Mouse (Mus musculus) R1 (cell line): ENCODE results near the gene Gm20388.
"Not testable (repeated sequence)": the region's sequence is repeated elsewhere in the genome, so short reads cannot be mapped to it uniquely, and the experiment has no call there.

Experiments used
- DNase-seq: peaks from one replicate; pipeline ENCODE4 v3.0.0-alpha.2; 2018; ENCODE audit warnings: low read depth, low spot score

The Gm20388 gene

DNA sequence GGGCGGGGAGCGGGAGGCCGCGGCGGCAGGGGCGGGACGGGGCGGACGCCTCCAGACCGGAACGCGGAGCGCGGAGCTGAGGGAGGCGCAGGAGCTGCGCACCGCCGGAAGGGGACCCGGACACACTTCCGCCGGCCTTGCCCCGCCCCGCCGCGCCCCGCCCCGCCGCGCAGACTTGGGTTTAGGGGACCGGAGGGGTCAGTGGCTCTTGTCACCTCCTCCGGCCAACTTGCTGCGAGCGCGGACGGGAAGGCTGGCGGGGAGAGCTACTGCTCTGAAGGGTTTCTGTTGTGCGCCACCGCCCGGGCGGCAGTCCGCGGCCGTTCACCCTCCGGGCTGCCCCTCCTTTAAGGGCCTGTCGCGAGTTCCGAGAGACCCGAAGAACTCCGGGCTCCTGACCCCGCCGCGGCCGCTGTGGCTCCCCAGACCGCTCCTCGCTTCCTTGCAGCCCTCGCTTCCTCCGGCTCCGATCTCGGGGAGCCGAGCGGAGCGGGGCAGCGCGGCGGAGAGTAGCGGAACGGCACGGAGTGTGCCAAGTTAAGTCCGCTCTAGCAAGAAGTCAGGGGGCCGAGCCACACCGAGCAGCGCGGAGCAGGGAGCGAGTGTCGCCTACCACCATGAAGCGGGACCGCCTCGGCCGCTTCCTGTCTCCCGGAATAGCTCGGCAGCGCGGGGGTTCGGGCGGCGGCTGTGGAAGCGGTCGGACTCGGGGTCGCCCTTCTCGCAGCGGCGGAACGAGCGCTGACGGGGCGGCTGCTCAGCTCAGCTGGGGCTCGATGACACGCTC, 3343.7 kb downstream of the Gm20388 start, which contains the start of the genes Zfp276 and Vps9d1:
TSS of gene Zfp276 (plus strand) at position 97 of the 787 bp plus-strand sequence.
TSS of gene Vps9d1 (minus strand) at position 250 of the 787 bp plus-strand sequence.
- DNase-seq, result peak; percentile 81

DNA sequence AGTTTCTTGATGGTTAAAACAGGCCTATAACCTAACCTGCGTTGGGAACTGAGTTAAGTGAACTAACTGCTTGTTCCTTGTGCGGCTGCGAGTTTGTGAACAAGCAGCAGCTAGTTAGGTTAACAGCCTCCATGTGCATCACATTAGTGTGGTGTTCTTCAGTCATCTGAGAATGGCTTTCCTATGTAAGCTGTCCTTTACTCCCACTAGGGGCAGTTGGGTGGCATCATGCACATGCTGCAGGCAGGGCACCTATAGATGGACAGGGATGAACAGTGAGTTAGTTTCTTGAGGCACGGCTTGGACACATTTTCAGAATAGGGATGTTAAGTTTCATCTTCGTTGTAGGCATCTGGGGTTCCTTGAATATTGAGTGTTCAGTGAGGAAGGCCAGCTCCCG, 3344.5 kb downstream of the Gm20388 start:
- no peak for DNase-seq

DNA sequence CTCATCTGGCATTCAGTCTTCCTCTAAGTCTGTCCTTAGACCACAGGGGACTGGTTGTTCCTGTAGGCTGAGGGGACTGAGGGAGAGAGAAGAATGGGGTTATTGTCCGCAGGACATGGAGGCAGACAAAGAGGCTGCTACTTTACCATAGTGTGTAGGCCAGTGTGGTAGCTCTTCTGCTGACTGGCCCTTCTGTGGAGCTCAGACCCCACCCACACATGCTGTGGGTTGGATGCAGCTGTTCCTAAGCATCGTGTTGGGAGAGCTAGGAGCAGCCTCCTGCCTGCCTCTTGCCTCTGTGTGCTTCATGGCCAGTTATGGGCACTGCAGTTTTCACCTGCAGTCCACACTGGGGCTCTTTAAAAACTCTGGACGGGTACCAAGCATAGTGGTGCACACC, 3346.5 kb downstream of the Gm20388 start:
- DNase-seq, result no peak

DNA sequence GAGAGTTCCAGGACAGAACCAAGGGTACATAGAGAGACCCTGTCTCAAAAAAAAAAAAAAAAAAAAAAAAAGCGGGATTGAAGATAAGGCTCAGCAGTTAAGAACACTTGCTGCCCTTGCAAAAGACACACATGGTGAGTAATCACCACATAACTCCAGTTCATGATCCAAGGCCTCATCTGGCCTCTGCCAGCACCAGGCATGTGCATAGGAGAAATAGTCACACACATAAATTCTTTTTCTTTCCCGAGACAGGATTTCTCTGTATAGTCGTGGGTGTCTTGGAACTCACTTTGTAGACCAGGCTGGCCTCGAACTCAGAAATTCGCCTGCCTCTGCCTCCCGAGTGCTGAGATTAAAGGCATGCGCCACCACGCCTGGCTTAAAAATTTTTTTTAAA, 3347.0 kb downstream of the Gm20388 start:
- DNase-seq, result not testable (repeated sequence)

DNA sequence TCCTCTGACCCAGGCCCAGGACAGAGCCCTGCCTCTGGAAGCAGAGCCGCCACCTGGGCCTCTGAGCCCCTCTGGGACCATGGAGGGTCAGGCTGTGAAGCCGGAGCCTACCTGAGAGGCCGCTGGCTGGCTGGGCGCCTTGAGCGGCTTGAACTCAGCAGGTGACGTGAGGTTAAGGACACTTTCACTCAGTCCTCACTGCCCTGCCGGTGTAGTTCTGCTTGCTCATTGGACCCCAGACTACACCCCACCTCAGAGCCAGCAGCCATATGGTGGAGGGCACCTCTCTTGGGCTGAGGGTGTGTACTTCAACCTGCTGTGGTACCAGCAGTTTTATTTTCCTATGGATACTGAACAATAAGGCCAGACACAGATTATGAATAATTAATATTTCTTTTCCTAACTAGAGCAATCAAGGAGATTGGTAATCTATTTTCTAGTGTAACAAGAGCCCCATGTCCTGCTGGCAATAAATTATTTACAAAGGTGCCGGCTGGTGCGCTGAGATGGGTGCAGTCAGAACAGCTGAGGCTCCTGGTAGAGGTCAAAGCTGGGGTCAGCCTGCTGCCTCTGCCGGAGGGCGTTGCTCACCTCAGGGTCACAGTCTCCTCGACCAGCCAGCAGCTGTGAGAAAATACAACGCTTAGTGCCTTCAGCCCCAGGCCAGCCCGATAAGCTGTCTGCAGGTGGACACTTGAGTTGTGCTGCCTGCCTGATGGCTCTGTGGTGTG, 3357.4 kb downstream of the Gm20388 start:
- no peak for DNase-seq

DNA sequence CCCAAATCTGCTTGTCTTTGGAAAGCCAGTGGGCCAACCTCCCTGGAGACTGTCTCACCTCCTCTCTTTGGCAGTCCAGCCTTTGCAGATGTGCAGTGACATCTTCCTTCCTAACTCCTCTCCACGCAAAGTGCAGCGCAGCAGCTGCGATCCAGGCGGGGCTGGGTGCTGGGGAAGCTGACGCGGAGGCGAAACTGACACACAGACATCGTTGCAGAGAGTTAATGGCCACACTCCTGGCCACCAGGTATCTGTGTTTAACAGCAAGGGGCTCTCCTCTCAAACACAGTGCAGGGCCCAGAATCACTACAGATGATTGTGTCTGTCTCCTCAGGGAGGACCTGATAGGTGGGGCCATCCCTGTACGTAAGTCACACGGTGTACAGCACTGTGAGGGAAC, 3360.5 kb downstream of the Gm20388 start:
- DNase-seq, result no peak

DNA sequence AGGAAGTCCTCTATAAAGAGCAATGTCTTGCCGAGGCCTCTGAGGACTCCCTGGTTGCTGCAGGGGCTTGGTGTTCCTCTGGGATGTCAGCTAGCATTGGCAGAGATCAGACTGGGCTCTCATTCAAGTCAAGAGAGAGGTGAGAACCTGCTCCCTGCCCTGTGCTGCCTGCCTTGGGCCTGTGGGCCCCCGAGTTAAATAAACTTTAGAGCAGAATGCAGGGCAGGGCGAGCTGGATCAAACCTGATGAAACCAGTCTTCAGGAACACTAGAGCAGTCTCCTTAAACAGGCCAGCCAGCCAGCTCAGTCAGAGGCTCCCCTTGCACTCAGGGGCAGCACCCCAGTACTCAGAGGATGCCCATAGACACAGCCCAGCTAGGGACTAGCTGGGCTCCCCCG, 3361.3 kb downstream of the Gm20388 start:
- DNase-seq, result peak; percentile 47

DNA sequence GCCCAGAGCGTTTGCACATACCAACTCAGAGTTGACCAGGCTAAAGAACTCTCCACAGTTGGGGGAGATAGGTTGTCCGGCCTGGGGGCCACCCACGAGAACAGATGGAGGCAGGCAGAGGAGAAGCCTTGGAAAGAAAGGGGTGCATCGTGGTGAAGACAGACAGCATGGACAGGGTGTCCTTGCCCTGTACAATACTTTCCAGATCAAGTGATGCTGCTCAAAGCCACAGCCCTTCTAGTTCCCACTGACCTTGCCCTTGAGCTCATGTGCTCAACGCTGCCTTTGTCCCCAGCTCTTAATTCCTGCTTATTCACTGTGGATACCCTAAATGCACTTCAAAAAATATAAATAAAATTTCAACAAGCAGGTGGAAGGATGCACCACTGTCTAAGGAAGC, 3363.8 kb downstream of the Gm20388 start:
- no peak for DNase-seq

DNA sequence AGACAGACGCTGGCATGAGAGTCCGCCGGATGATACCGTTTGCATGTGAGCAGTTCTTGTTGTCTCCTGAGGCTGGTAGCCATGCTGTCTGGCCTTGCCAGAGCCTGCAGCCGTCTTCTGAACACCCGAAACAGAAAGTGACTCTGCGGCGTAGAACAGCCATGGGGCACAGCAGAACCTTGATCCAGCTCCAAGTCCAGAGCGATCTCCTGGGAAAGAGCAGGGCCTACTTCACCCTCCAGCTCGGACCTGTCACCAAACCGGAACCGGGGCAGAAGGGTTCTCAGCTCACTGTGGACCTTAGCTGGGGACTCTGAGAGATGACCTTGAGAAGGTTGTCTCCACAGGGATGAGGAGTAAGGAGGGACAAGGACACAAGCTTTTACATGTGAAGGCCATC, 3364.5 kb downstream of the Gm20388 start:
- DNase-seq, result no peak

DNA sequence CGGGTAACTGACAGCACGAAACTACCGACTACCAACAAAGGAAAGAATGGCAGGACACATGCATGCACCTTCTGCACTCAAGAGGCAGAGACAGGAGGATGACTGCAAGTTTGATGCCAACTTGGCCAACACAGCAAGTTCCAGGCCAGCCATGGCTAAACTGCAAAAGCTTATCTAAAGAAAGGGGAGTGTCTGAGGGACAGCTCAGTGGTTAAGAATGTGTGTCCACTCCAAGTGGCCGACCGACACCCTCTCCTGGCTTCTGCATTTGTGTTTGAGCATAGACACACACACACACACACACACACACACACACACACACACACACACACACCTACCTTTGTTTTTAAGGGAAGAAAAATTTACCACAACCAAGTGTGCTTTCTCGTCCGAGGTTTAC, 3367.8 kb downstream of the Gm20388 start:
- DNase-seq, result no peak

DNA sequence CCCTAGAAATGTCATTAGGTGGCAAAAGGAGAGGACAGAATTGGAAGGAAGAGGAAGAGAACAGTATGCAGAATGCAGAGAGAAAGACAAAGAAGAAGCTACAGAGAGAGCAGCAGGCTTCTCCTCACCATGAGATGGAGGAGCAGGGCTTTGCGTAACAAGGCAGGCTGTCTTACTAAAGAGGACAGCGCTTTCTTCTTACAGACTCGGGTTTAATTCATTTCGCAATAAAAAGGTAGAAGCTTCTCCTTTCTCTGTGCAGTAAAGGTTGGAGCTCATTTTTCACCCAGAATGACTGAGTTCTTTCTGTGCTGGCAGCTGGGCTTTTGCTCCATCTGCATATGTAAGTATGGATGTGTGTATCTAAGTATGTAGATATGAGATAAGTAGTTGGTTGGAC, 3369.2 kb downstream of the Gm20388 start:
- no peak for DNase-seq

DNA sequence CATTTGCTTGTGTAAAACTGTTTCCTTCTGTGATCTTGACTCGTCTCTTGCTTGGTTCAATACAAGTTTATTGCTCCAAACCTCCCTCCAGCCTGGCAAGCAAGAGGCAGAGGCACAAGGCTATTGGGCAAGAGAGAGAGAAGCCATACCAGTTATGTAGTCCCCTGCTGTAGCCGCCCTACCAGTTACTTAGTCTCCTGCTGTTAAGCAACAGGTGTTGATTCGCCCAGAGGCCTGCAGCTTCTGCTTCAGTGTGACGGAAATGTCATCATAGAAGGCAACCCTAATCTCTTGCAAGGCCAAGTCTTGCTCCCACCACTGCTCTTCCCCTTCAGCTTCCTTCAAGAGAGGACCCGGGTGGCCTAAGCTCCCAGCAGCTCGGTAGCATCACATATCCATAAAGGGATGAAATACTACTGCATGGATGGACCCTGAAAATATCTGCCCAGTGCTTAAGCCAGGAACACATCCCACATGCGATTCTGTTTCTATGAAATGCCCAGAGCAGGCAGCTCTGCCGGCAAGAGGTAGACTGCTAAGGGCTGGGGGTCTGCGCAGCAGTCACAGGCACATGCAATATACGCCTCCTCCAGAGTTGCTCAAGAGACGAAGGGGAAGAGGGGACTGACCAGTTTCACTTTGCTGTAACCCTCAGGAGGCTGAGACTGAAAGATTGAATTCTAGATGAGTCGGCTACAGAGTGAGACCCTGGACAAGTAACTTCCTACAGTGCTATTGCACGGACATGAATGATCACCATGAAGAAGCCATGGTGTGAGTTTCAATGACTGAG, 3369.9 kb downstream of the Gm20388 start:
- no peak for DNase-seq

DNA sequence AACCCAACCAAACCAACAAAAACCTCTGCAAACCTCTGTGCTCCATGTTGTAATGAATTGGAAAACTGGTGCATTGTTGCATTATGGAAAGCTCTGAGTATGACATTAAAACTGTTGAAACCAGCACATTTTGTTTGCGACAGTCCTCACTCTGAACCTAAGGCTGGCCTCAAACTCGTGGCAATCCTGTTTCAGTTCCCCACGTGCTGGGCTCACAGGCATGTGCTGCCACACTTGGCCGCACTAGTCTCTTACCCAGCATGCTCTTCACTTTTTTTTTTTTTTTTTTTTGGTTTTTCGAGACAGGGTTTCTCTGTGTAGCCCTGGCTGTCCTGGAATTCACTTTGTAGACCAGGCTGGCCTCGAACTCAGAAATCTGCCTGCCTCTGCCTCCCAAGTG, 3372.4 kb downstream of the Gm20388 start:
- not testable (repeated sequence) for DNase-seq

DNA sequence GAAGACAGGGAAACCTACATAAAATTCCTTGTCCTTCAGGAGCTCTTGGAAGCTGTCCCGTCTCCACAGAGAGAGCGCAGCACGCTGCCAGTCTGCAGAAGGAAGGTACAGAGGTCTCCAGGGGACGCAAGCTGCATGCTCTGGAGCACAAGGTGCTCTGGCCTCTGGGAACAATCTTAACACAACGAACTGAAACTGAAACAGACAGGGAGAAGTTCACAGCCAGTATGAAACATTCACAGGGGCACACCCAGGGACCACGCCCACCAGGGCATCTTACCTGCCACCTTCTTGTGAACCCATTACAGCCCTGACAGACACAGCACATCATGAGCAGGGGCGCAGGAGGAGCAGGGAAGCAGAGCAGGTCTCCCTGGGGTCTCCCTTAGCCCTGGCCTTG, 3373.3 kb downstream of the Gm20388 start:
- DNase-seq, result no peak

DNA sequence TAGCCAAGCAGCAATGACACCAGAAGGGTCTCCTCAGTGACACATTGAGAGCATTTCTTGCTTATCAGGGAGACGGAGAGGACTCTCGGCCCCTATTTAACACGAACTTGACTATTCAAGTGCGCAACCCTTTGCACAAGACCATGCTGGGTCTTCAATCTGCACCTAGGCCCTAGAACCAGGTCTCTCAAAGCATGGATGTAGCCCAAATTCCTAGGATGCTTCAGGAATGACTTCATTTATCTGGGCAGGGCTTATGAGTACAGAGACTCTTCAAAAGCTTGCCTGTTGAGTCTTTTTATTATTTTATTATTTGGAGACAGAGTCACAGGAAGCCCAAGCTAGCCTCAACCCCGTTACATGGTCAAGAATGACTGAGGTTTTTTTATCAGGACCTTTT, 3373.9 kb downstream of the Gm20388 start:
- peak; percentile 46 for DNase-seq

DNA sequence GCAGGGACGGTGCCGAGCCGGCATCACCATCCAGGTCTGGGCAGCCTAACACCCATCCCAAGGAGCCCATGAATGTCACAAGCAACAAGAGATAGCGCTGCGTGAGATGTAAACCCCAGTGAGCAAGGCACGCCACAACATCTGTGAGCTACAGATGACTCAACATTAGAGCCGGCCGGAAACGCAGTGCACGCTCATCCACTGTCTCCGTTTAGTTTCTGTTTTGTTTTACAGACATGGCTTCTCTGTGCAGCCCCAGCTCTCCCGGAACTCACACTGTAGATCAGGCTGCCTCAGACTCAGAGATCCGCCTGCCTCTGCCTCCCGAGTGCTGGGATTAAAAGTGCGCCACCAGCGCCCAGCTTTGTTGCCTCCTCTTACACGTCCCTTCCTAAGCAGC, 3376.7 kb downstream of the Gm20388 start:
- no peak for DNase-seq

DNA sequence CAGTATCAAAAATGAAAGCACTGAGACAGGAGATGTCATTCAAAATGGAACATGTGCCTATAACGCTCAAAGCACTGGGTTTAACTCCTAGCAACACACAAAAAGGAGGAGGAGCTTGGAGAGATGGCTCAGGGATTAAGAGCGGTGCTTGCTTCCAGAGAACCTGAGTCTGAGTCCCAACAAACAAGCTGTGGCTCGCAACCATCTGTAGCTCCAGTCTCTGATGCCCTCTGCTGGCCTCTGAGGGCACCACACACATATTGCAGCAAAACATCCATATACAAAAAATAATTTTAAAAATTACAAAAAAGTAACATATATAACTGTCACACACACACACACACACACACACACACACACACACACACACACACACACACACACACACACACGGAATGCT, 3379.5 kb downstream of the Gm20388 start:
- DNase-seq, result peak; percentile 69

DNA sequence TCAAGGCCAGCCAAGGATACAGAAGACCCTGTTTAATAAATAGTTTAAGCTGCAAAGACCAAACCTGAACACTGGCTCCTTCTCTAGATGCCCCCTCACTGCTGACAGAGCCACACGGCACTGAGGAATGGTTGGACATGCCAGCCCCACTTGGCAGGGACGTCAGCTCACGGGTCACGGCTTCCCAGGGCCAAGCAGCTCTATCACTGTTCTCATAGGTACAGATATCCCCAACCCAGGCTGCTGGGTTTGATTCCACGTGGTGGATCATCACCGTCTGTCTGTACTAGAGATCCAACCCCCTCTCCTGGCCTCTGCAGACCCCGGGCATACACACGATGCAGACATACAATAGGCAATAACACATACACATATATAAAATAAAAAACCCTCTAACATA, 3380.0 kb downstream of the Gm20388 start:
- DNase-seq, result no peak

DNA sequence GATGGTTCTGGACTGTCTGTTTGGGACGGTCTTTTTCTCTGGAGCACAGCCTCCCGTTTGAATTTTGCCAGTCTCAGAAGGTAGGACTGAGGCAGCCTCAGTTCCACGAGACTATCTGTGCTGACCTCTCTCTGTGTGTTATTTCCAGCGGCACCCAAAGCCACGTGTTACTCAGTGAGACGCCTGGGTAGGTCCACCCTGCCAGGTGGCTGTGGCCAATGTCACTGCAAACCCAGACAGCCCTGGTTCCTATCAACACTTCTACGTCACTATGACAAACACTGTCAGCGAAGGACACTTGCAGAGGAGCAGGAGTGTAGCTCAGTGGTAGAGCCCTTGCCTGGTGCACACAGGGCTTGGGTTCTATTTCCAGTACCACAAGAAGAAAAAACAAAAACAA, 3381.1 kb downstream of the Gm20388 start:
- DNase-seq, result no peak

DNA sequence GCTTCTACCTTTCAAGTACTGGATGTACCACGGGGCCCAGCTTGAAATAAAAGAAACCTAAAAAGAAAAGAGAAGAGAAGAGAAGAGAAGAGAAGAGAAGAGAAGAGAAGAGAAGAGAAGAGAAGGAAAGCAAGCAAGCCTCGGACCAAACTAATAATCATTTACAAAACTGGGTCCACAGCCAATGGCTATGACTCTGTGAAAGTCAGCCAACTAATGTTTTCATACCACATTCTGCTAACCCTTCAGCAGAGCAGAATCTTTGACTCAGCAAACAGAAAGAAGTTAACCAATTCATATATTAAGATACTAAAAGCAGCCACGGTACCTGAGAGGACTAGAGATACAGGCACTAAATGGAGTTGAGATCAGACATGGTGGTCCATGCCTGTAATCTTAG, 3381.6 kb downstream of the Gm20388 start:
- DNase-seq, result no peak

DNA sequence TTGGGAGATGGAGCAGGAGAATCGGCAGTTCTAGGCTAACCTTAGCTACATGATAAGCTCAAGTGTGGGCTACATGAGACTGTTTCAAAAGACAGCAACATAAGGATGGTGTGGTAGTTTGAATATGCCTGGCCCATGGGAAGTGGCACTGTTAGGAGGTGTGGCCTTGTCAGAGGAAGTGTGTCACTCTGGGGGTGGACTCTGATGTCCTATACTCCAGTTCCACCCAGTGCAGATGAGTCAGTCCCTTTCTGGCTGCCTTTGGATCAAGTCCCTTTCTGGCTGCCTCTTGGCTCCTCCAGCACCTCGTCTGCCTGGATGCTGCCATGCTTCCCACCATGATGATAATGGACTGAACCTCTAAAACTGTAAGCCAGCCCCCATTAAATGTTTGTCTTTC, 3382.1 kb downstream of the Gm20388 start:
- no peak for DNase-seq

DNA sequence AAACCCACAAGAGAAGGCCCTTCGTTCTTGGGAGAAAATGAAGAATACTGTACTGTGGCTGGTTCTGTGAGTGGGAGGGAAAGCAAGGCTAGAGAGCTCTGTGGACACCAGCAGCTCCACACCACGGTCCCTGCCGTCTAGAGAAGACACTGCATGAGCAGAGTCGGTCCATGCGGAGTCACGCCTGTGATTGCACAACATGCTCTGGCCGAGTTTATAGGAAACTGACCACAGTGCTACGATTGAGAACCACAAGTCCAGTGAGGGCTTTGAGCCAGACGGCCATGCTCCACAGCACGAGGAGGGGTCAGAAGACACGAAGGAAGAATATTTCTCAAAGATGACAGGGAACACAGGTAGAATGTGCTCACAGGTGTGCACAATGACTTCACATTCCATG, 3387.7 kb downstream of the Gm20388 start:
- no peak for DNase-seq
